Mouse (Mus musculus) lung, adult 2 months (tissue): ENCODE data around the gene Myom3.

Experiments used
- CTCF ChIP-seq: fragments of 200-500 bp; IDR thresholded peaks from 2 replicates; pipeline ENCODE4 v1.5.1; 2011; ENCODE audit warnings: mild to moderate bottlenecking, low read length, control low read depth; ENCODE audit not compliant: insufficient read depth
- POLR2A ChIP-seq: fragments of 200-500 bp; IDR thresholded peaks from 2 replicates; pipeline ENCODE4 v1.6.1; 2011; ENCODE audit warnings: low read depth, mild to moderate bottlenecking, control low read depth, low read length, borderline replicate concordance; ENCODE audit errors: extremely low read depth

DNA sequence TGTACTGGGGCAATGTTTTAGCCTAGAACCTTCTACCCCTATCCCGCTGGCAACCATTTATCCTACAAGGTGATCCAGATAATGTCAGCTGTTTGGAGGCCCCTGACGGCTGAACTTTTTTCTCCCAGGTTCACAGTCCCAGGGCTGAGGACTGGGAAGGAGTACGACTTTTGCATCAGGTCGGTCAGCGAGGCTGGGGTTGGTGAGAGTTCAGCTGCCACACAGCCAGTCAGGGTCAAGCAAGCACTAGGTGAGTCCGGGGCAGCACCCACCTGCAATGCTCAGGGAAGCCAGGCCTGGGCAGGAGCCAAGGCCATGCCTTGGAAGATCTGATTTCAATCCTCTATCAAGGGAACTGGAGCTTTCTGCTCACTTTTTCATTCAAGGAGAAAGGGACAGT is 27.8 kb downstream of the Myom3 start:
- TF ChIP-seq CTCF (no peak), POLR2A (no peak)
